Mouse (Mus musculus) brain, embryonic 14.5 days (tissue): ENCODE data around the gene Dync1li1.

Experiments
- CTCF ChIP-seq: fragments of 200-500 bp; IDR thresholded peaks from 2 replicates; pipeline ENCODE4 v1.5.1; 2012; ENCODE audit warnings: inconsistent platforms, mild to moderate bottlenecking, moderate library complexity, borderline replicate concordance; ENCODE audit not compliant: insufficient read depth, insufficient read length; ENCODE audit errors: extremely low read depth
- POLR2A ChIP-seq: fragments of 200-500 bp; IDR thresholded peaks from 2 replicates; pipeline ENCODE4 v1.6.1; 2012; ENCODE audit warnings: mild to moderate bottlenecking, inconsistent platforms, borderline replicate concordance; ENCODE audit not compliant: poor library complexity, insufficient read depth, insufficient read length, severe bottlenecking; ENCODE audit errors: extremely low read depth

DNA sequence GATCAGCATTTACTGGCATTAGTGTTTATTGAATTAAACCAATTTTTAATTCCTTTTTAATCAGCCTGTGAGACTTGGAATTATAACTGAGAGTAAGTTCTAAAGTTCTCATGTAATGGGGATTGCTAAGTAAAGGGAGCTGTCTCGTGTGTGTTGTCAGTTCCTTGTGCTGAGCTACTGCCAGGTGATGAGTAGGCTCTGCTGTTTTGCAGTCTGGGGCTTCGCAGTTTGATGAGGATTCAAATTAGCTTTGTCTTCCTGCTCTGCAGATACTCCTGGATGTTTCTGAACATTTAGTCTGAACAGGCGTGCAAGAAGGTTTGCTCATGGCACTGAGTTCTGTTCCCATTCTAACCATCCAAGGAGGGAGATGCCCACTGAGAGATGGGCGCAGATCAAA, 8.5 kb downstream of the Dync1li1 start:
- TF ChIP-seq CTCF (no peak), POLR2A (no peak)
